ENCODE assay signal across 22 mouse cellular contexts in genomic region chr8:93688845-93689244, GRCm38 (mm10).
DNase-seq lines count a peak whose midpoint lies in the region; ATAC-seq lines count a peak whose summit lies in the region.
"Had no signal": no experiment of that assay in that cellular context is flagged by ENCODE, and none has a peak within 500 bp of the region (broad histone marks: within the 10 kb centered on the region; RNA-seq: fewer than 3 reads in every experiment).

No protein-coding gene starts in this region.

- peak; percentile 5 for DNase-seq in embryo, embryonic 10.5 days (ENCODE audit: low spot score)
- DNase-seq in embryo, embryonic 9.5 days (ENCODE audit: extremely low spot score) = no peak
- no peak for DNase-seq in hindbrain, embryonic 10.5 days (ENCODE audit: low spot score)
- DNase-seq in urinary bladder, postnatal 14 days (ENCODE audit: low spot score) = peak; percentile 5
- DNase-seq in urinary bladder, adult 2 months (ENCODE audit: low spot score) = no peak
- no peak for DNase-seq in right cerebral cortex, postnatal 10 days (ENCODE audit: low spot score in 2 of 2)
- DNase-seq in gastrocnemius, postnatal 36 days = no peak
- DNase-seq: adrenal gland, postnatal 36 days; cerebellum, adult 11-12 months; cerebellum, postnatal 14 days; kidney, adult 9 months; kidney, postnatal 25 days; layer of hippocampus, adult 9-11 months; lung, adult 2 months; lung, postnatal 36 days; thymus, postnatal 4 days had no signal

- no peak overlapping the region for H3K4me2 ChIP-seq in hindbrain, embryonic 16.5 days (ENCODE audit: low read length)
- H3K4me2 ChIP-seq: forebrain, embryonic 12.5 days; liver, embryonic 11.5 days had no signal

- peaks cover 12% of the 10 kb centered on the region for H3K4me1 ChIP-seq in hindbrain, embryonic 16.5 days (ENCODE audit: control insufficient read depth, insufficient read depth, low read depth, low read length)
- H3K4me1 ChIP-seq in hindbrain, embryonic 10.5 days (replicated peaks) = peaks cover 17% of the 10 kb centered on the region; the same call in 1 of the 2 replicates
- H3K4me1 ChIP-seq: heart, embryonic 10.5 days; limb, embryonic 10.5 days had no signal

- intact Hi-C loops in gastrocnemius, postnatal 36 days (cut with DNase I) = no loop called here

- no peak overlapping the region for H3K9ac ChIP-seq in hindbrain, embryonic 16.5 days (ENCODE audit: low read depth, low read length)
- H3K9ac ChIP-seq: forebrain, embryonic 12.5 days had no signal

- 0 out of 2 replicates have a peak, but pooled peaks have one; percentile 45 for ATAC-seq in hindbrain, embryonic 16.5 days

- H3K4me3 ChIP-seq in hindbrain, embryonic 16.5 days (ENCODE audit: low read length) = no peak overlapping the region
- no peak overlapping the region for H3K4me3 ChIP-seq in hindbrain, embryonic 10.5 days
- H3K4me3 ChIP-seq: embryonic facial prominence, embryonic 10.5 days; forebrain, embryonic 12.5 days; heart, embryonic 10.5 days; limb, embryonic 10.5 days had no signal

- H3K27ac ChIP-seq in hindbrain, embryonic 16.5 days (ENCODE audit: low read depth, low read length) = peak overlapping the region; percentile 65
- no peak overlapping the region for H3K27ac ChIP-seq in hindbrain, embryonic 10.5 days
- H3K27ac ChIP-seq: embryonic facial prominence, embryonic 10.5 days; forebrain, embryonic 12.5 days; heart, embryonic 10.5 days; limb, embryonic 10.5 days had no signal

- H3K27me3 ChIP-seq in hindbrain, embryonic 16.5 days (replicated peaks; ENCODE audit: control insufficient read depth, insufficient read depth, low read length) = no peaks in the 10 kb centered on the region
- no peaks in the 10 kb centered on the region for H3K27me3 ChIP-seq in hindbrain, embryonic 10.5 days (ENCODE audit: insufficient read depth, poor library complexity, severe bottlenecking)
- H3K27me3 ChIP-seq: forebrain, embryonic 12.5 days had no signal

- no peaks in the 10 kb centered on the region for H3K9me3 ChIP-seq in hindbrain, embryonic 16.5 days (ENCODE audit: control insufficient read depth, low read length)
- no peaks in the 10 kb centered on the region for H3K9me3 ChIP-seq in hindbrain, embryonic 10.5 days
- H3K9me3 ChIP-seq: embryonic facial prominence, embryonic 10.5 days; forebrain, embryonic 12.5 days; heart, embryonic 10.5 days; limb, embryonic 10.5 days had no signal

- no peaks in the 10 kb centered on the region for H3K36me3 ChIP-seq in hindbrain, embryonic 16.5 days (ENCODE audit: control insufficient read depth, insufficient read depth, low read length)
- H3K36me3 ChIP-seq in hindbrain, embryonic 10.5 days = no peaks in the 10 kb centered on the region
- H3K36me3 ChIP-seq: embryonic facial prominence, embryonic 10.5 days; forebrain, embryonic 12.5 days; heart, embryonic 10.5 days; limb, embryonic 10.5 days had no signal

- 37% methylated on average over 7 of the region's 7 CpGs for WGBS in hindbrain, embryonic 16.5 days
- 50% methylated on average over 7 of the region's 7 CpGs for WGBS in hindbrain, embryonic 10.5 days

Comparison
In these comparisons a context has a peak if more than half of its experiments do, and no peak if none do; other contexts are left out.
1. DNase-seq: peak in embryo, embryonic 10.5 days (single experiment) and urinary bladder, postnatal 14 days (single experiment); none in embryo, embryonic 9.5 days (single experiment), hindbrain, embryonic 10.5 days (single experiment), urinary bladder, adult 2 months (single experiment), right cerebral cortex, postnatal 10 days (0 of 2) and gastrocnemius, postnatal 36 days (0 of 2).